Mouse (Mus musculus) Muller cell, postnatal 12 days (primary cell): ENCODE measurements around the gene Clta.

Experiments
- DNase-seq: peaks from one replicate; pipeline ENCODE4 v3.0.0-alpha.2; 2015; ENCODE audit errors: inconsistent ontology term

Clta gene

DNA sequence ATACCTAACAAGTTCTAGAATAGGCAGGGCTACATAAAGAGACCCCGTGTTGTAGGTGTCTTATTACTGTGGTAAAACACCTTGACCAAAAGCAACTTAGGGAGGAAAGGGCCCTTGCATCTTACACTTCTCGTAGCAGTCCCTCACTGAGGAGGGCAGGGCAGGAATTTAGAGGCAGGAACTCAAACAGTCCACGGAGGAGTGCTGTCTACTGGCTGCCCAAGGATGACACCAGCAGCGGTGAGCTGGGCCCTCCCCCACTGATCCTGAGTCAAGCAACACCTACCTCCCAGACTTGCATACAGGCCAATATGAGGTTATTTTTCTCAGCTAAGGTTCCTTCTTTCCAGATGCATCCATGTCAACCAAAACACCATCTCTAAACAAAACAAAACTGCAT lies 24.0 kb upstream of the Clta start:
- no peak for DNase-seq

- DNase-seq: no peak
Measured at GRCm38 (mm10) chr4:43980846-43981245, 23.4 kb upstream of the Clta start.

DNA sequence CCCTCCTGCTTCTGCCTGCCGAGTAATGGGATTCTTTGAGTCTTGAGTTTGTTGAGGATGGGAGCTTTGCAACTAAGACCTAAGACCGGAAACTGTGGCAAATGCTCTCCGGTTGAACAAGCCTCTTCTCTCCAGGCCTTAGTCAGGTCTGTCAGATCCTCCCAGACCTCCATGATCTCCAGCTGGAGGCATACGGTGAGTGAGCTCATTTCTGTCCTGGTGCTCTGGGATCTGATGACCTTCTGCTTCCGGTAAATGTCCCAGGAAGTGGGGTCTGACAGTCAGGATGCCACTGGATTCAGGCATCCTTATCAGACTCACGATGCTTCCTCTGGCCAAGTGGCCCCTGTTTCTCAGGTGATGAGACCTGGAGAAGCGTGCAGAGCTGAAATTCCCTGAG lies 23.0 kb upstream of the Clta start:
- DNase-seq: no peak

DNA sequence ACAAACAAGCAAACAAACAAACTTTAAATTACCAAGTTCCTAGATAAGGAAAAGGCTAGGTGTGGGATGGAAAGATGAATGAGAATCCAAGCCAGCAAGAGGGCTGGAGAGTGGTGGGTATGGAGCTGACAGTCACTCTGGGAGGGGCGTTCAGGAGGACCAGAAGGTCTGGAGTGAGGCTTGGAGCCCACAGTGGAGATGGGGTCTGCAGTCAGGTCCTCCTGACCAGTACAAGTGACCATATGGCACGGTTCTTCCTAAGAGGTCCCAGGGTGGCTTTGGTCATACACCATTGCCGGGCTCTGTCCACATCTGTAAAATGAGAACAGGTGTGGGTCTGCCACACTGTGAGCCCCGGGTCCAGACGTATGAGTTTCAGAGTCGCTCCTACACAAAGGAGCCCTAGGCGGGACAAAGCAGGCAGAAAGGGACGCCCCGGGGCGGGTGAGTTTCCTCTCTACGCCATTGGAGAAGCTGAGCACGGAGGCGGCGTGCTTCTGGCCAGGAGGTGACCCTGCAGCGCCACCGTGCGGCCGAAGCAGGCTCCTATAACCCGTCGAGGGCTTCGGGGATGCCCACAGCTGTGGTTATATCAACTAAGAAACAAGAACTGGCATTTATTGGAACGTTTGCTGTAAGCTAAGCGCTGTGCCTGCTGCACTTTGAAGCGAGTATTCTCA lies 22.1 kb upstream of the Clta start:
- peak; percentile 94 for DNase-seq

- DNase-seq: no peak
Measured at GRCm38 (mm10) chr4:43983181-43983580, 21.1 kb upstream of the Clta start, which contains the start of gene Ccin. TSS of gene Ccin (plus strand) at chr4:43983483.

GRCm38 (mm10) chr4:43983756-43984155 lies 20.5 kb upstream of the Clta start:
- no peak for DNase-seq

GRCm38 (mm10) chr4:43984326-43984725 lies 19.9 kb upstream of the Clta start:
- DNase-seq: no peak

DNA sequence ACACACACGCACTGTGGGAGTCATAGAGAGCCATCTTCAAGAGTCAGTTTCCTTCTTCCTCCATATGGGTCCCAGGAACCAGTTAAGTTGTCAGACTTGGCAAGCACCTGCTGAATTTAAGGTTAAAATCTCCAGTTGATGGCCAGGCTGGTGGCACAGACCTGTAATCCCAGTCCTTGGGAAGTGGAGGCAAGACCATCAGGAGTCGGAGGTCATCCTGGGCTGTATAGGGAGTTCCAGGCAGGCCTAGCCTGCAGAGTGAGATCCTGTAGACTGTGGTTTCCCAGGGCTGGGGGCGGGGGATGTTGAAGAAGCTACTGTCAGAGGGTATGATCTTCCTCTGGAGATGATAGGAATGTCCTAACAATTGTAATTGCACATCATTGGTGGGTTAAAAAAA lies 15.3 kb upstream of the Clta start:
- DNase-seq: no peak

DNA sequence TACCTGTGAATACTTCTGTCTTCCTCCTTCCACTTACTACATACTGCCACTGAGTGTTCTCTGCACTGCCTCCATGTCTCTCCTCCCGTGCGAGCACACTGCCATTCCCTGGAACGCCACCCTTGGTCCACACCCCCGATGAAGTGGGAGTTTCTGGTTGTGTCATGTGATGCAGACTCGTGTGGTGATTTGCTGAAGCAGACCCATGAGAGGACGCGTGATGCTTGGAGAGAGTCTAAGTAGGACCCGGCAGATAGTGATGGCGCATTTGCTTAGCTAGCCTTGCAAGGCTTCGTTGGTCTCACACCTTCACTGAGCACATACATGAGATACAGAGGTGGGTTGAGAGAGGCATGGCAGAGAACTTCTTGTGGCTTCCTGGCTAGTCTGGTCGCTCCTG lies 11.2 kb upstream of the Clta start:
- DNase-seq: no peak

DNA sequence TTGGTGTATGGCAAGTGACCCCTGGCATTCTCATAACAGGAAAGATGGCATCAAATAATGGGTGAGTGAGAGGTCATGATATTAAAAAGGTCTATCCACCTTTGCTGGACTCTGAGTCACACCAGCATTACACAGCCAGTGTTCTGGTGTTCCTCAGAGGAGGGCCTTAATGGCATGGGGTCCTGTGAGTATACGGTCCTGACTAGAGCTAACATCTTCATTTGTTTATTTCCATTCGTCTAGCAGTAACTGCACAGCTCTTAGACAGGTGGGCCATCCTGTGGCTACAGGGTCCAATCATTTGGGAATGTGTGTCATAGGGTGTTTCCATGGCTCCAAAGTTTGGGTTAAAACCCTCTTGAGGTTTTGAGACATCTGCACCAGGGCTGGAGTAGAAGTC lies 9.9 kb upstream of the Clta start:
- DNase-seq: no peak

GRCm38 (mm10) chr4:44003622-44004021 lies 630 bp upstream of the Clta start:
- DNase-seq: no peak

DNA sequence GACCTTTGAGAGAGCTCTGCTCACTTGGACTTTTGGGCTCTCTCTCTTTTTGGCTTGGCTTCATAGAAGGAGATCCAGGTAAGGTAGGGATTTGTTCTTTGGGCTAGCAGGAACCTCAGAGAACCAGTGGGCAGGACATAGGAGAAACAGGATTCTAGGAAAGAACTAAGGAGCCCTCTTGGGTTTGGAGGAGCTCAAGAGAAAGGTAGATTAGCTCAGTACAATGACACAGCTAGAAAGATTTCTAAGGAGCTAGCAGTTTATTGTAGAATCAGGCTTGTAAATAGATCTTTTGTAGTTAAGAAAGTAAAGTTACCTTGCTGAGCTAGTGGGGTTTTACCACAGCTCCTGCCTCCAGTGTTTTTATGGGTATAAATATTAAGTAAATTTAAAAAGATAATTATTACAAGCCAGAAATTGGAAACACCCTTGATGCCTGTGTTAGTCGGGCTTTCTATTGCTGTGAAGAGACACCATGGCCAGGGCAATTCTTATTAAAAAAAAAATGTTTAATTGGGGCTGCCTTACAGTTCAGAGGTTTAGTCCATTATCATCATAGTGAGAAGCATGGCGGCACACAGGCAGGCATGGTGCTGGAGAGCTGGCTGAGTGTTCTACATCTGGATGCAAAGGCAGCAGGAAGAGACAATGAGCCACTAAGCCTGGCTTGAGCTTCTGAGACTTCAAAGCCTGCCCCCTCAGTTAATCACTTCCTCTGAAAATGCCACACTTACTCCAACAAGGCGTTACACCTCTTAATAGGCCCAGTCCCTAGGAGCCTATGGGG lies 564 bp downstream of the Clta start:
- DNase-seq: no peak

GRCm38 (mm10) chr4:44010176-44010575 lies 5.9 kb downstream of the Clta start:
- no peak for DNase-seq

- DNase-seq: no peak
Measured at GRCm38 (mm10) chr4:44010893-44011292, 6.6 kb downstream of the Clta start.

DNA sequence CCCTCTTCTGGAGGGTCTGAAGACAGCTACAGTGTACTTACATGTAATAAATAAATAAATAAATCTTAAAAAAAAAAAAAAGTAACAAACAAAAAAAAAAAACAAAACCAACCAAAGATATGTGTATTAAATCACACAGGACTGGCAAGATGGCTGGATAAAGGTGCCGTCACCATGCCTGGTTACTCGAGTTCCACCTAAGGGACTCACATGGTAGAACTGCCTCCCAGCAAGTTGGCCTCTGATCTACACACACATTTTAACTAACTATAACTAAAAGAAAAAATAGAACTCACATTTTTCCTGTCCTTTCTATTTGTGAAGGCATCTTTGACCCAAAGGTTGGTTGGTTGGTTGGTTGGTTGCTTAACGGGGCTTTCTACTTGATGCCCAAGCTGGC lies 7.5 kb downstream of the Clta start:
- no peak for DNase-seq

- peak; percentile 97 for DNase-seq
Measured at GRCm38 (mm10) chr4:44012376-44013367, 8.4 kb downstream of the Clta start.

DNA sequence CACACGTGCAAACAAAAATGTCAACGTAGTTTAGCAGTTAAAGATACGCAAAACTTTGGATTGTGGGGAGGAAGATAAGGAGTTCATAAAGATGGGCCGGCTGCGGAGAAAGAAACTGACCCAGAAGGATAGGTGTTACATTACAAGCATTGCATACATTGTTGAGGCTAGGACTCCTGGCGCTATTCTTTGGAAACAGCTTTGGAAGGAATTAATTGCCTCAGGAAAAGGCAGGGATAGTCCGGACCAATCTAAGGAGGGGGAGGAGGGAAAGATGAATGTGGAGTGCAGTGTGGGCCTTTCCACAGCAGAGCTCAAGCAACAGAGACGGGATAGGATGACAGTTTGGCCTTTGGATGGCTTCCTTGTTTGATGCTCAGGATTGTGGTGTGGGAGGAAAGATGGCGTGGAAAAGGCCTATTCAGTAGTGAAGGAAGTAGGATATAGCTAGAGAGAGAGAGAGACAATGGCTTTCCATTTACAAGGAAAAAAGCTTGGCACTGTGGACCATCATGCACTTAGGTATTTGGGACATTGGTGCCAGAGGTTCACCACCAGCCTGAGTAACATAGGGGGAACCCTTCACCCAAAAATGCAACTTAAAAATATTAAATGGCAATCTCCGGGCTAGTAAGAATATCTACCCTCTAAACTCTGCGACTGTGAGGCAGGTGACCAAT lies 9.3 kb downstream of the Clta start:
- peak; percentile 69 for DNase-seq

- DNase-seq: no peak
Measured at GRCm38 (mm10) chr4:44016071-44016470, 11.8 kb downstream of the Clta start.

DNA sequence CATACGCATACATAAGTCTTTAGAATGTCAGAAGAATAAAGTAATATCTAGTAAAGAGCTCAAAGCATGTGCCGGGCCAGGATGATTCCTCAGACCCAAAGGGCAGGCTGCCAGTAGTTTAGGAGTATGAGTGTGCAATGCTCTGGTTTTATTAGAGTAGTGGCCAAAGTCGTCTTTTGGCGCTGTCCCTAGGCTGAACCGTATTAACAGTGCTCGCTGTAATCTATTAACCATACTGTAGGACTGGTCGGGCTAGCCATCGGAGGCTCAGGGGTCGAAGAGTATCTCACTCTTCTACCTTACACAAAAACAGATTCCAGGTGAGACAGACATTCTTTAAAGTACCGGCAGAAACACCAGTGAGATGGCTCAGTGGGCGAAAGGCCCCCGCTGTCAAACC lies 12.5 kb downstream of the Clta start:
- DNase-seq: no peak

DNA sequence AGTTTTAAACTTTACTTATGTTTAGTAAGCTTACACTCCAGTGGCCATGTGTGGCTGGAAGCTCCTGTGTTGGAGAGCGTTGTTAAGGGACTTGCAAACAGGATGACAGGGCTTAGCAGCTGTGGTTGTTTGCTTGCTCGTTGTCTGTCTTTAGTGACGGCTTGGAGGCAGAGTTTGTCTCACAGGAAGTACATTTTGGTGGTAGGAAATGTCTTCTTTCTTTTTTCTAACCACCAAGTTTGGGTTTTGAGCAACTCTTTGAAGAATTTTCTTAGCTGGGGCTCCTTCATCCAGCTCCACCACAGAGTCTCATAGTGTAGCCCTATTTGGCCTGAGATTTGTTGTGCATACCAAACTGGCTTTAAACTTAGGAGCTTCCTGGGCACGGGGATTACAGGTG lies 18.1 kb downstream of the Clta start:
- DNase-seq: no peak

- DNase-seq: no peak
Measured at GRCm38 (mm10) chr4:44022766-44023165, 18.5 kb downstream of the Clta start.

DNA sequence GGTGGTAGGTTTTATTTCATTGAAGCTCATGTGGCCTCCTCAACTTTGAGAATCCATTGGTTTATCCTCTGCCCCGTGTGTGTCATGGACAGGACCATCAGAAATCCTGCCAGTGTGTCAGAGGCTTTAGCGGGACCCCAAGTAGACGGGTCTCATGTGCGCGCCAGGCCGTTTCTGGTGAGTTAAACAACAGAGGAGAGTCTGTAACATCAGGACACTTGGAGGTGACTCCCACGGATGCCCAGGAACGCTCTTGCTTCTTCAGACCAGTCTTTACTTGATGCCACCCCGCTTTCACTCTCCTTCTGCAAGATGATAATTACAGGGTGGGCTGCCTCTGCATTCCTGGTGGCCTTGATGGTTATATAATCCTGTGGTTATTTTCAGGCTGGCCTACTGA lies 19.4 kb downstream of the Clta start:
- DNase-seq: no peak
